Mouse (Mus musculus) embryo, embryonic 11.5 days (tissue): ENCODE measurements around the gene Wsb2.
"Not testable (repeated sequence)": the region's sequence is repeated elsewhere in the genome, so short reads cannot be mapped to it uniquely, and the experiment has no call there.

ENCODE experiments used
- DNase-seq: peaks from one replicate; pipeline ENCODE4 v3.0.0-alpha.2; 2012; ENCODE audit warnings: low read depth, low spot score

The Wsb2 gene

DNA sequence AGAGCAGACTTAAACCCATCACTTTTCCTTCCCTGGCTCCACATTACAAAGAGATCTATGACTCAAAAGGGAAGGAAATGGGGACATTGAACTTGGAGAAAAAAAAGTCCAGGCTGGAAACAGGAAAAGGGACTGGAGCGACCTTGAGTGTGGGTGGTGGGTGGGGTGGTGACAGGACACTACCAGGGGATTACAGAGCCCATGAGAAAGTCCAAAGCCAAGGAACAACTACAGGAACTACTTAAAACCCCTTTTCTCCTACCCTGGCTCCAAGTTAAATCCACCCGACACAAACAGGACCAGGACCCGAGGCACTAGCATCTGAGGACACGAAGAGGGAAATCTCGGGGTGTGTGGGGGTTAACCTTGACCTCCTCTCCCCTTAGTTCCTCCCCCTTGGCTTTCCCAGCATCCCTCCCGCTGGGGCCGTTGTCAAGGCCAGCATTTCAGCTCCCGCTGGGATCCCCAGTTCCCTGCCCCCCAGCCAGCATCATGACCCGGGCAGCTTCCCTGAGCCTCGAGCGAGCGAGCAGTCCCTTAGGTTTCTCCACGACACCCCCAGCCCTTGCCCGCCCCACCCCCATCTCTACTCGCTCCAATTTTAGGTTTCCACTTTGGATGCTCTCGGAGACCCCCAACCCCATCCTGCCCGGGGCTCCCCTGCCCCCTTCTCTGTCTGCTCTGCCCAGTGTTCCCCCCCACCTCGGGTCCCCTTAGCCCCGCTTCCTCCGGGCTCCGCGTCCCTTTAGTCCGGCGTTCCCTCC is 557 bp upstream of the Wsb2 start:
- DNase-seq, result no peak

DNA sequence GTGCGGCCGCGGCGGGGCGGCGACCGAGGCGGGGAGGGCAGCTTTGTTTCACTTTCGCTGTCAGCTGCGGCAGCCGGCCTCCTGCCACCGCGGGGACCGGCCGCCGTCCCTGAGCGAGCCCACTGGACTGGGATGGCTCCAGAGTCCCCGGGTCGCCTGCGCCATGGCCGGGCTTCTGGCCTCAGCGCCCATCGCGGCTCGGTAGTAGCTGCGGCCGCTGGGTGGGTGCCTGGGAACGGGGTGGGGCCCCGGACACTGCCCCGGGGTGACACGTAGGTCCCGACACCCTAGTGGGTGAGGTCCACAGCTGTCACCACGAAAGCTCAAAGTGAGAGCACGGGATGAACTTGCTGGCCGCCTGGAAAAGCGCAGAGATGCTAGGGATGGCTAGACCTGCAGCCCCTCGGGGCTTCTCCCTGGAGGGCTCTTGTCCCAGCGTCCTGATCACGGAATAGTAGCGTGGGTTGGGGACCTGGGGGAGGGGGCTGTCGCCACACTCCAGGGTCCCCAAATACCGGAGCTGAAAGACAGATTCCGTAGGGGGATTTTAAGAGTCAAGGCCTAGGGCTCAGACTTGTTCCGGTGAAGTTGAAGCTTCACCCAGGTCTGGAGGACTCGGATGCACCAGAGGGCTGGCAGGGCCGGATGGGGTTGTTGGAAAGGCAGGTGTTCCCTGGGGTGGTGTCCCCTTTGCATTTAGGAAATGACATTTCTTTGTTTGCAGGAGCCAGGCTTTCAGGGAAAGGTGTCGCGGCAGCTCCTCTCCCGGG is 559 bp downstream of the Wsb2 start:
- DNase-seq, result no peak

GRCm38 (mm10) chr5:117358248-117358630 is 1.1 kb downstream of the Wsb2 start:
- no peak for DNase-seq

DNA sequence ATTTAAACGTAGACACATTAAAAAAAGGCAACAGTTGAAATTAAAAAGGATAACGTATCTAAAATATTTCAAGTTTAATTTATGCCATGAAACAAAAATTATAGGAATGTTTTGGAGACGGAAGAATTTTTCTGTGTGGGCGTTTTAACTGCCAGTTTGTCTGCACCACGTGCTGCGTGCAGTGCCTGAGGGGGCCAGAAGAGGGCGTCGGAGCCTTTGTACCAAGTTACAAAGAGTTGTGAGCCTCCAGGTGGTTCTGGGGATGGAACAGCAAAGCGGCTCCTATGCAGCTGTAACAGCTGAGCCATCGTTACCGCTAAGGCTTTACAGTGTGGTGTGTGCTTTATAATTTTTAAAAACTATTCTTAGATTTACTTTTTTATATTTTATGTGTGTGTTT is 1.6 kb downstream of the Wsb2 start:
- no peak for DNase-seq

DNA sequence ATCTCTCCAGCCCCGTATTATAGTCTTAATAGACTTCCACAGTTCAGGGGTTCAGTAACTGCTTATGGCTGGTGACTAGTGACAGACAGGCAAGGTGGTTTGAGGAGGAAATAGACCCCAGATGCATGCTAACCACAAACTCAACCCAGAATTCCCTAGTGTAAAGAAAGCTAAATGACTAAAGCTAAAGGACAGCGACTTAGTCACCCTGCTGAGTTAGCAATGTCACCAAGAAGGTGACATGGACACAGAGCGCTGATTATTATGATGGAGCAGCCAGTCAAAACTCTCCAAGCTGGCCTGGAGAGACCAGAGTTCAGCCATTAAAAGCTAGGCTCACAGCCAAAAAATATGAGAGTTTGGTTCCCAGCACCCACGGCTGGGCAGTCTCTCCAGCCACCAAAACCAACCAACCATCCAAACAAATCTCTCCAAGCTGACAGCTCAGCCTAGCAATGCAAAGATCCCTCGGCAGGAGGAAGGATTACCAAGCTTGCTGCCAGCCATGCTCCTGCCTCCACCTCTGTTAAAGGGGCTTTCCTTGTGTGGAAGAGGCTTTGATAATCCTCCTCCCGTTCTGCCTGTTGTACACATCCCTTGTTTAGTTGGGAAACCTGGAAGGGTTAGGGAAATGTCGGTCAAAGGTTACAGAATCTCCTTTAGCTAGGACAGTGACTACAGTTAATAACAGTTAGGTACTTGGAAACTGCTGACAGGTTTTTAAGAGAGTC is 2.6 kb downstream of the Wsb2 start:
- no peak for DNase-seq

DNA sequence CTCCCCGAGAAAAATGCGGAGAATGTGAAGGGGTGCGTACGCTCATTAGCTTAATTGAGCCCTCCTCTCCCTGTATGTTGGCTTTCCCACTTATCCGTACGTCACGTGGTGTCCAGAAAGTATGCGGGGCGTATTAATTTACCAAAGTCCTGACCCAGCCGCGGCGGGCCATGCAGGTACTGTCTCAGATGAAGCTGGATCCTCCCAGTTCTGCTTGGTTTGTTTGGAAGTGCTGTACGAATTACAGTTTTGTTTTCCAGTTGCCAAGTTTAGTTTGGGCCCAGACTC is 3.1 kb downstream of the Wsb2 start:
- no peak for DNase-seq

DNA sequence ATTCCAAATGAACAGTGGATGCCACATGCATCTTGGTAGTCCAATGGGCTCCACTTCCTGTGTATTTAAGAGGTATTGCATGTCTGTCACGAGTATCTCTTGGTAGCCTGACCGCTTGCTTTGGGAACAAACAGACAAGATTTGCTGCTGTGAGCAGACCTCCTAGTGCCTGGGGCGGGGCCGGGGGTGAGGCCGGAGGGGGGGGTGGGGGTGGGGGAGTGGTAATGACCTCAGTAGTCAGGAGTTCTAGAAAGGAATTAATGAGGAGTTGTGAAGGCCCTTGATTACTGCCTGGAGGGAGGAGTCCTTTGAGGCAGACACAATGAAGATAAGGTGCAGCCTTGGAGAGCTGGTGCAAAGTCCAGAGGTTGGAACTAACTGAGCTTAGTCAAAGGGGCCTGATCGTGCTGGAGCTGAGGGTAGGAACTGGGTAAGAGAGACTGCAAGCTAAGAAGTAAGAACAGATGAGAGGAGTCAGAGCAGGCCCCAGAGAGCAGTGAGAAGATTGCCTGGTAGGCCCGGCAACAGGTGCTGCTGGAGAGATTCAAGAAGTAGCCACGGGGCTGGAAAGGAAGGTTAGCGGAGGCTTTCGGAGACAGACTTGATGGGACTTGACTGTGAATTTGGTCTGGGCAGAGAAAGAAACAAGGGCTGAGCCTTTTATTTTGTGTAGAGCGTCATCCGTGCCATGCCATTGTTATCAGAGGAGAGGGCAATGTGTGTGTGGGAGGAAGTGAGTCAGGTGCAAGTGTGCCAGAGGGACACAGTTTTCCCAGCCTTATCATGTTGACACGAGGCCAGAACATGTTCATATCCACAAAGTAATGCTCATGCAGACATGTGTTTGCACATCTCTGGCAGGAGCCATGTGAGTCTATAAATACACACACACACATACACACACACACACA is 3.8 kb downstream of the Wsb2 start:
- no peak for DNase-seq

DNA sequence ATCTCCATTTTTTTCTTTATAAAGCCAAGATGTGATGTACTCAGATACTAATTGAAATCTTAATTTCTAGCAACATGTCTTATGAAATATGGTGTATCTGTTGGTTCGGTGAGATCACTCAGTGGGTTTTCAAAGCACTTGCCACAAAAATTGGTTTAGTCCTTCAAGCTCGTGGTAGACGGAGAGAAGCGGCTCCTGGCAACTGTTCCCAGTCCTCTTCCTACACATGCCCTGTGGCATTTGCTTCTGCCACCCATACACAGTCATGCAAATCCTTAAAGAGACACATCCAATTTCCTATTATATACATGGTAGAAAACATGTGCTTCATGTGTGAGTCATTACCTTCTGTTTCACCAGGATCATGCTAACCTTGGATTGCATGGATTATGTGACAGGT is 4.5 kb downstream of the Wsb2 start:
- DNase-seq, result no peak

GRCm38 (mm10) chr5:117363066-117363782 is 6.1 kb downstream of the Wsb2 start:
- DNase-seq, result no peak

DNA sequence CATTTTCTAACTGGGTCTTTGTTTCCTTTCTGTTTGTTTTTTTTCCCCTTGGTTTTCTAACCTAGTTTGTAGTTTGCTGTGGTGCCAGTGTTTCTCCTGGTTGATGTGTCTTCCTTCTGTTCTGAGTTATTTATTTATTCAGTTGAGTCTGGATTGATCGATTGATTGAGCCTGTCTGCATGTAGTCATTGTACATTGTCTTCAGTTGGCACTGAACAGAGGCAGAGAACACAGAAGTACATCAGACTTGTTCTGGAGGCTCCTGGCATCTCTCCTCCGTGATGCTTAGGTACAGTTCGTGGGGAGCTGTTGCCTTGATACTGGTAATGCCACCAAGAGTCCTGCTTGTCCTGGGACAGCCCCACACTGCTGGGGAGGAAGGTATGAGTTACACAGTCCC is 7.7 kb downstream of the Wsb2 start:
- no peak for DNase-seq

GRCm38 (mm10) chr5:117365904-117366561 is 8.9 kb downstream of the Wsb2 start:
- DNase-seq, result no peak

GRCm38 (mm10) chr5:117367206-117367605 is 10.1 kb downstream of the Wsb2 start:
- no peak for DNase-seq

GRCm38 (mm10) chr5:117370592-117370991 is 13.5 kb downstream of the Wsb2 start:
- no peak for DNase-seq

DNA sequence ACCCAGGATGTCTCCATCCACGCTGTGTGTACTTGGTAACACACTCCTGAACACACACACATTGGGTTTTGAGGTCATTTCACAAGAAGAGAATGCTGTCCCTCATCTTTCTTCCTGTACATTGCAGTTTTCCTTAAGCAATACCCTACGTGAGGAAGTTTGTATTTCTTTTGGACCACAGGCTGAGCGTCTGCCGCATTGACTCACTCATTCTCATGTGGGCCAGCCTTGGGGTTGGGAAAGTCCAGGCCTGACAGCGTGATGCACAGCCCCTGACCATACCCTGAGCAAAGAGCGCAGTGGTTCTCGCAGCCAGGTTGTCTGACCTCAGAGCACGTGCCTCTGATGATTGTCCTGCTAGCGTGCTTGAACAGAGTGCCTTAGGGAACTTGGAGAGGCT is 16.3 kb downstream of the Wsb2 start:
- no peak for DNase-seq

DNA sequence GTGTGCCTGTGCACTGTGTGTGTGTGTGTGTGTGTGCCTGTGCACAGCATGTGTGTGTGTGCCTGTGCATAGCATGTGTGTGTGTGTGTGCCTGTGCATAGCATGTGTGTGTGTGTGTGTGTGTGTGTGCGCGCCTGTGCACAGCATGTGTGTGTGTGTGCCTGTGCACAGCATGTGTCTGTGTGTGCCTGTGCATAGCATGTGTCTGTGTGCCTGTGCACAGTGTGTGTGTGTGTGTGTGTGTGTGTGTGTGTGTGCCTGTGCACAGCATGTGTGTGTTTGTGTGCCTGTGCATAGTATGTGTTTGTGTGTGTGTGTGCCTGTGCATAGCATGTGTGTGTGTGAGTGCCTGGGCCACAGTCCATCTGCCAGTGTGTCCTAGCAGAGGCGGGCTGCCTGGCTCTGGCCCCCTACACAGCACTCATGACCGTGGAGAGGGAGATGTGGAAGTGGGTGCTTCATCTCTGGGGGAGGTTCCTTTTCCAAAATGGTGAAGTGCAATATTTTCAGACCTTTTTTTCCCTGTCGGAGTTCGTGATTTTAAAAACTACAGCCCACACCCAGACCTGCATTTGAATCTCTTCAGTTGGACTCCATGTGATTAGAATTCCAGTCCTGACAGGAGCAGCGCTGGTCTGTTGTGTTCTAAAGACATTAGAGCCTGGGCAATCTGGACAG is 17.4 kb downstream of the Wsb2 start:
- DNase-seq, result no peak

DNA sequence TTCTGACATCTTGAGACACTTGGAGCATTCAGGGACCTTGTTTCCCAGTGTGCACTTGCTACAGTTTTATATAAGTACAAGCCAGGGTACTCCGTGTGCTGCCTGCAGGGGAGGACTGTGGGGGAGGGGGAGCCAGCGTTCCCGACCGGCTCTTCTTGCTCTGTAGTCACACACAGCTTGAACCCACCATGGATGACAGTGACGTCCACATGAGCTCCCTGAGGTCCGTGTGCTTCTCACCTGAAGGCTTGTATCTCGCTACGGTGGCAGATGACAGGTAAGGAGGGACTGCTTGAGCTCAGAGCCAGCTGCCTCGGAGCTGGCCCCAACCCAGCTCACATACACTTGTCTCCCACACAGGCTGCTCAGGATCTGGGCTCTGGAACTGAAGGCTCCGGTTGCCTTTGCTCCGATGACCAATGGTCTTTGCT is 19.2 kb downstream of the Wsb2 start:
- DNase-seq, result no peak

DNA sequence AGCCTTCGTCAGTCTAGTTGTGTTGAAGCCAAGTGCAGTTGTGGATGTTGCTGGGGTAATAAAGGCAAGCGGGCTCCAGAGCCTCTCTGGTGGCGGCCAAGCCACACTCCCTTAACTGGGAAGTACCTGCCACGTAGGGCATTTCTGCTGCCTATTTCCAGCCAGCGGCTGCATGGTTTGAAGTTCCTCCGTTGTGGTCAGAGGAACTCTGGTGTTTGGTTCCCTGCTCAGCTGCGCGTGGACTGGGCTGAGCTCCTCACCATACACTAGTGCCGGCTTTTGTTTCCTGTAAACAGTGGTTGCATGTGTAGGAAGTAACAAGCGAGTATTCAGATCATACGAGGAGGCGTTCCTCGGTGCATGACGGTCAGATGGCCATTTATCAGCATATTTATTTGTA is 20.6 kb downstream of the Wsb2 start:
- DNase-seq, result not testable (repeated sequence)

DNA sequence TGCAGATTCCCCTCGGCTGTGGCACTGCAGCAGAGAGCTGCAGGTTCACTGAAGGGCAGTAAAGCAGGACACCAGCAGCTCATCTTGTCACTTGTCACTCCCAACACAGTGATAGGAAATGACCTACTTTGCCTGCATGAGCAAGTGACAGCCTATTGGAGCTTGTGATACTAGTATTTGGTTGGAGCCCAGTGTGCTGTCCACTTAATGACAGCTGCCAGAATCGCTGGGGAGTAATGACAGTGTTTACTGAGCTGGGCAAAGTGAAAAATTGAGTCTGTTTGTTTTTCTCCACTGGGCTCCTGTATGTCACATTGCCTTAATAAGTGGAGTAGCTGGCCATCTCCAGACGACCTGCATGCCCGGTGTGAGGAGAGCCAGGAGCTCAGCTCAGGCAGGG is 23.1 kb downstream of the Wsb2 start:
- DNase-seq, result no peak

DNA sequence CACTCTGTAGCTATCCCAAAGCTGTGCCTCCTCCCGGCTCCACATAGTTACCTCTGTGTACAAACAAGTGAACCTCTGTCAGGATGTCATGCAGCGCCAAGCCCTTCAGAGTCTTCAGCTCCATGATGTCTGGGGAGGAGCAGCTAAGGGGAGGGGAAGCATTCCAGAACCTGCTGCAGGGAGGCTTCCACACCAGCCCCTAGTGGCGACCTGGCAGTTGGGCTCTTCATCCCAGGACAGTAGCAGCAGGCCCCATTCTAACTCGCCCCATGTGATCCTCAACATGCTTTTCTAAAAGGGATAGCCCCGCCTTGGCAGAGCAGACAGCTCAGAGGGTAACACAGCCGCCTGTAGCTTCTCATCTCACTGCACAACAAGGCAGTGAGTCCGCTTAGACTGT is 24.7 kb downstream of the Wsb2 start:
- no peak for DNase-seq

GRCm38 (mm10) chr5:117383198-117383597 is 26.1 kb downstream of the Wsb2 start:
- DNase-seq, result no peak
